Mouse (Mus musculus) left cerebral cortex, adult 2 months (tissue): ENCODE data around the gene Rere. TPM values are rescaled to one million over a fixed set of nuclear protein-coding genes. Genes with fewer than 3 reads are reported as not detected.
"Not testable (repeated sequence)": the region's sequence is repeated elsewhere in the genome, so short reads cannot be mapped to it uniquely, and the experiment has no call there.

ENCODE experiments used
- DNase-seq, 2 experiments: peaks; one replicate each; pipeline ENCODE4 v3.0.0; 2021 to 2022; ENCODE audit warnings: low spot score in 2 of 2, mixed read lengths in 1 of 2; ENCODE audit errors: extremely low spot score in 1 of 2
- H3K27ac ChIP-seq: fragments of 200-600 bp; 2 replicates; pipeline ENCODE4 v1.8.1; 2022
- H3K4me3 ChIP-seq: fragments of 200-600 bp; 2 replicates; pipeline ENCODE4 v1.8.1; 2022
- CTCF ChIP-seq: fragments of 200-600 bp; IDR thresholded peaks from 2 replicates; pipeline ENCODE4 v1.8.1; 2022; ENCODE audit warnings: antibody characterized with exemption, mild to moderate bottlenecking, moderate library complexity
- intact Hi-C: fragments of 180-260 bp; cut with DNase I; formaldehyde crosslinking; loops from one replicate; pipeline ENCODE4 v1.15.1; 2025
- total RNA-seq, 2 experiments: library from RNA; stranded (reverse); gene quantifications; 2 replicates each; pipeline ENCODE4 v1.2.3; 2021

Gene Rere
- total RNA-seq, 2 experiments from 2014 or later: 113 to 125 TPM

- H3K27ac ChIP-seq: no peak overlapping the region; the same call in 1 of the 2 replicates
- intact Hi-C loops: no loop called here
- no peak for DNase-seq
- no peak overlapping the region for H3K4me3 ChIP-seq
- TF ChIP-seq CTCF: no peak
Measured at GRCm38 (mm10) chr4:150545775-150546174, 264.3 kb downstream of the Rere start.

- H3K4me3 ChIP-seq, intact Hi-C loops, H3K27ac ChIP-seq, DNase-seq: not testable (repeated sequence)
Measured at GRCm38 (mm10) chr4:150546296-150546695, 264.9 kb downstream of the Rere start.

- no peak for TF ChIP-seq CTCF
- no peak overlapping the region for H3K4me3 ChIP-seq
- H3K27ac ChIP-seq: no peak overlapping the region
- no peak for DNase-seq
- intact Hi-C loops: no loop called here
Measured at GRCm38 (mm10) chr4:150549393-150549792, 267.9 kb downstream of the Rere start.

GRCm38 (mm10) chr4:150549989-150550716 is 268.7 kb downstream of the Rere start:
- no peak for TF ChIP-seq CTCF
- Histone ChIP-seq H3K27ac (no peak overlapping the region), H3K4me3 (no peak overlapping the region)
- intact Hi-C loops: no loop called here
- no peak for DNase-seq

- peak overlapping the region; percentile 21; the same call in 1 of the 2 replicates for H3K27ac ChIP-seq
- intact Hi-C loops: no loop called here
- no peak for DNase-seq
- TF ChIP-seq CTCF: no peak
- no peak overlapping the region for H3K4me3 ChIP-seq
Measured at GRCm38 (mm10) chr4:150551390-150551789, 269.9 kb downstream of the Rere start.

GRCm38 (mm10) chr4:150552751-150553600 is 271.5 kb downstream of the Rere start:
- no peak for TF ChIP-seq CTCF
- intact Hi-C loops: no loop called here

GRCm38 (mm10) chr4:150555783-150556182 is 274.3 kb downstream of the Rere start:
- Histone ChIP-seq H3K27ac (peak overlapping the region; percentile 73), H3K4me3 (no peak overlapping the region)
- intact Hi-C loops: no loop called here
- no peak for DNase-seq
- TF ChIP-seq CTCF: peak; percentile 30

More at GRCm38 (mm10) chr4:150552751-150553600, 271.5 kb downstream of the Rere start:
- no peak for DNase-seq
- Histone ChIP-seq H3K27ac (peak overlapping the region; percentile 57), H3K4me3 (no peak overlapping the region)

- Histone ChIP-seq H3K4me3 (no peak overlapping the region), H3K27ac (peak overlapping the region; percentile 73)
- no peak for TF ChIP-seq CTCF
- intact Hi-C loops: no loop called here
- peak; percentile 64 to 67 for DNase-seq
Measured at GRCm38 (mm10) chr4:150556382-150557221, 275.2 kb downstream of the Rere start.

- intact Hi-C loops, H3K4me3 ChIP-seq, DNase-seq: not testable (repeated sequence)
- peak overlapping the region; percentile 73; the same call in 1 of the 2 replicates for H3K27ac ChIP-seq
Measured at GRCm38 (mm10) chr4:150557289-150557688, 275.8 kb downstream of the Rere start.

GRCm38 (mm10) chr4:150557976-150558375 is 276.5 kb downstream of the Rere start:
- Histone ChIP-seq H3K27ac (no peak overlapping the region), H3K4me3 (no peak overlapping the region)
- intact Hi-C loops: no loop called here
- TF ChIP-seq CTCF: no peak
- no peak for DNase-seq

- no peak for DNase-seq
- TF ChIP-seq CTCF: no peak
- Histone ChIP-seq H3K4me3 (no peak overlapping the region), H3K27ac (no peak overlapping the region)
- intact Hi-C loops: no loop called here
Measured at GRCm38 (mm10) chr4:150559514-150559913, 278.1 kb downstream of the Rere start.
